Mouse (Mus musculus) liver, embryonic 14.5 days (tissue): ENCODE data around the gene Lasp1. TPM values are rescaled to one million over a fixed set of nuclear protein-coding genes. Genes with fewer than 3 reads are reported as not detected.
A peak's percentile ranks its signal among the peaks of the same experiment; 100 is the strongest.

ENCODE experiments used
- ATAC-seq: fragments of 200-750 bp; cut with Nextera tagmentation; 2 replicates; pipeline ENCODE4 v1.8.0; 2017; ENCODE audit warnings: moderate number of reproducible peaks, mild to moderate bottlenecking, moderate library complexity; ENCODE audit not compliant: insufficient read depth
- DNase-seq, 3 experiments: peaks; one replicate each; pipeline ENCODE4 v3.0.0-alpha.2; 2012 to 2013; ENCODE audit warnings: low read depth in 3 of 3, low spot score in 3 of 3
- H3K27ac ChIP-seq: fragments of 300-500 bp; sonication (generic); 2 replicates; pipeline ENCODE4 v1.5.1; 2014; ENCODE audit warnings: moderate library complexity, mild to moderate bottlenecking, control low read depth, inconsistent platforms
- H3K27me3 ChIP-seq: fragments of 300-500 bp; sonication (generic); 2 replicates; pipeline ENCODE4 v1.6.1; 2014; ENCODE audit warnings: mild to moderate bottlenecking, low read length, moderate library complexity; ENCODE audit not compliant: control insufficient read depth, insufficient read depth
- H3K36me3 ChIP-seq: fragments of 300-500 bp; sonication (generic); replicated peaks from 2 replicates; pipeline ENCODE4 v1.6.1; 2014; ENCODE audit warnings: low read depth; ENCODE audit not compliant: control insufficient read depth, insufficient read depth
- H3K4me1 ChIP-seq, 2 experiments: fragments of 200-500 bp in 1 of 2; fragments of 300-500 bp in 1 of 2; sonication (generic) in 1 of 2; replicated peaks; 2 replicates each; pipeline ENCODE4 v1.6.1; 2012 to 2014; ENCODE audit warnings: antibody characterized with exemption in 1 of 2, inconsistent platforms in 1 of 2, low read length in 1 of 2; ENCODE audit not compliant: control insufficient read depth in 2 of 2, insufficient read depth in 2 of 2
- H3K4me2 ChIP-seq: fragments of 300-500 bp; sonication (generic); 2 replicates; pipeline ENCODE4 v1.6.1; 2014; ENCODE audit warnings: low read depth, mild to moderate bottlenecking, control low read depth, moderate library complexity
- H3K4me3 ChIP-seq, 2 experiments: fragments of 200-500 bp in 1 of 2; fragments of 300-500 bp in 1 of 2; sonication (generic) in 1 of 2; 2 replicates each; pipeline ENCODE4 v1.5.1; 2012 to 2014; ENCODE audit warnings: low read depth in 2 of 2, low read length in 2 of 2, mild to moderate bottlenecking in 2 of 2, control low read depth in 1 of 2, inconsistent platforms in 1 of 2, moderate library complexity in 1 of 2; ENCODE audit not compliant: insufficient read depth in 1 of 2
- H3K9ac ChIP-seq: fragments of 300-500 bp; sonication (generic); replicated peaks from 2 replicates; pipeline ENCODE4 v1.6.1; 2014; ENCODE audit warnings: mild to moderate bottlenecking, control low read depth, moderate library complexity
- H3K9me3 ChIP-seq: fragments of 300-500 bp; sonication (generic); 2 replicates; pipeline ENCODE4 v1.6.1; 2016; ENCODE audit warnings: low read length, mixed read lengths; ENCODE audit not compliant: control insufficient read depth
- CTCF ChIP-seq: IDR thresholded peaks from 2 replicates; pipeline ENCODE4 v1.5.1; 2016; ENCODE audit warnings: antibody characterized with exemption, low read depth, control low read depth
- EP300 ChIP-seq: IDR thresholded peaks from 2 replicates; pipeline ENCODE4 v1.6.1; 2016; ENCODE audit warnings: antibody characterized with exemption, low read depth
- WGBS: fragments of 180-500 bp; shearing (Covaris S2); extraction: QIAGEN DNeasy Blood & Tissue Kit; methylation state at CpG from one replicate; pipeline ENCODE4 v1.1.7; 2014; ENCODE audit not compliant: insufficient replicate concordance; 5-methylcytosine and 5-hydroxymethylcytosine counted together
- polyA plus RNA-seq, 2 experiments: library from polyadenylated mRNA; depleted of rRNA in 1 of 2; stranded (reverse) in 1 of 2; unstranded in 1 of 2; fragments of >200 nt; fragmentation: Nextera tagmentation in 1 of 2; extraction: Ambion mirVana in 1 of 2; gene quantifications; 2 replicates each; pipeline versions ENCODE4 v1.2.1 to v1.2.3; 2012 to 2014

Gene Lasp1
- polyA plus RNA-seq, 2 experiments, result 15.5 to 19.1 TPM

GRCm38 (mm10) chr11:97839441-97840134 lies 40.8 kb downstream of the Lasp1 start:
- no peaks in the 10 kb centered on the region for H3K9me3 ChIP-seq
- H3K4me1 ChIP-seq, result peaks cover 3 to 13% of the 10 kb centered on the region in 2 experiments; a peak in 3 of 4 replicates
- no peak overlapping the region for H3K4me2 ChIP-seq
- 67% methylated on average over 11 of the region's 11 CpGs for WGBS
- no peak overlapping the region for H3K9ac ChIP-seq
- no peaks in the 10 kb centered on the region for H3K27me3 ChIP-seq
- H3K27ac ChIP-seq, result no peak overlapping the region
- H3K4me3 ChIP-seq, result no peak overlapping the region
- TF ChIP-seq EP300 (no peak), CTCF (no peak)
- H3K36me3 ChIP-seq, result no peaks in the 10 kb centered on the region; the same call in 1 of the 2 replicates
- no peak for DNase-seq
- no peak for ATAC-seq

- no peak overlapping the region for H3K27ac ChIP-seq
- peaks cover 3 to 13% of the 10 kb centered on the region in 2 experiments; a peak in 3 of 4 replicates for H3K4me1 ChIP-seq
- no peak overlapping the region for H3K4me3 ChIP-seq
Measured at GRCm38 (mm10) chr11:97840135-97840490, 41.3 kb downstream of the Lasp1 start.

GRCm38 (mm10) chr11:97840539-97840954 lies 41.7 kb downstream of the Lasp1 start, which contains the start of gene B230217C12Rik:
Gene B230217C12Rik (plus strand): TSS chr11:97840780.
- H3K4me1 ChIP-seq, result peaks cover 3 to 13% of the 10 kb centered on the region in 2 experiments; a peak in 3 of 4 replicates
- H3K9me3 ChIP-seq, result no peaks in the 10 kb centered on the region
- DNase-seq, result no peak
- H3K4me3 ChIP-seq, result peak within 1 kb of the TSS; percentile 53 to 69
- ATAC-seq, result no peak
- peak within 1 kb of the TSS; percentile 43 for H3K9ac ChIP-seq
- TF ChIP-seq CTCF (peak; percentile 56), EP300 (no peak)
- WGBS, result 4% methylated on average over 6 of the region's 6 CpGs
- H3K36me3 ChIP-seq, result no peaks in the 10 kb centered on the region
- H3K4me2 ChIP-seq, result peak within 1 kb of the TSS; percentile 77
- H3K27ac ChIP-seq, result no peak within 1 kb of the TSS
- no peaks in the 10 kb centered on the region for H3K27me3 ChIP-seq

More at GRCm38 (mm10) chr11:97840135-97840490, 41.3 kb downstream of the Lasp1 start:
- no peaks in the 10 kb centered on the region; the same call in 1 of the 2 replicates for H3K36me3 ChIP-seq
- no peak overlapping the region for H3K9ac ChIP-seq
- ATAC-seq, result no peak
- H3K4me2 ChIP-seq, result peak overlapping the region; percentile 77
- no peaks in the 10 kb centered on the region for H3K9me3 ChIP-seq
- H3K27me3 ChIP-seq, result no peaks in the 10 kb centered on the region
- 74% methylated on average over 2 of the region's 2 CpGs for WGBS
- DNase-seq, result no peak
- TF ChIP-seq CTCF (no peak), EP300 (no peak)

GRCm38 (mm10) chr11:97840991-97841661 lies 42.3 kb downstream of the Lasp1 start:
- WGBS, result 8% methylated on average over 22 of the region's 22 CpGs
- ATAC-seq (peak; percentile 48; the same call in 1 of the 2 replicates), DNase-seq (peak in 1 of 3 experiments; percentile 41)
- Histone ChIP-seq H3K9ac (peak overlapping the region; percentile 43), H3K27me3 (no peaks in the 10 kb centered on the region), H3K4me2 (peak overlapping the region; percentile 77), H3K4me1 (peaks cover 3 to 13% of the 10 kb centered on the region in 2 experiments; a peak in 3 of 4 replicates), H3K9me3 (no peaks in the 10 kb centered on the region), H3K36me3 (no peaks in the 10 kb centered on the region), H3K27ac (no peak overlapping the region), H3K4me3 (peak overlapping the region; percentile 53 to 69)
- TF ChIP-seq EP300, result no peak
- TF ChIP-seq CTCF, result no peak

GRCm38 (mm10) chr11:97842001-97842400 lies 43.2 kb downstream of the Lasp1 start:
- Histone ChIP-seq H3K9ac (no peak overlapping the region), H3K4me1 (peaks cover 3 to 13% of the 10 kb centered on the region in 2 experiments; a peak in 3 of 4 replicates), H3K4me2 (no peak overlapping the region), H3K27ac (no peak overlapping the region), H3K27me3 (no peaks in the 10 kb centered on the region), H3K4me3 (no peak overlapping the region), H3K36me3 (no peaks in the 10 kb centered on the region), H3K9me3 (no peaks in the 10 kb centered on the region)
- DNase-seq, result no peak
- whole genome bisulfite sequencing, result 66% methylated on average over 4 of the region's 4 CpGs
- TF ChIP-seq EP300 (no peak), CTCF (no peak)
- ATAC-seq, result no peak
